In the genomic region with DNA sequence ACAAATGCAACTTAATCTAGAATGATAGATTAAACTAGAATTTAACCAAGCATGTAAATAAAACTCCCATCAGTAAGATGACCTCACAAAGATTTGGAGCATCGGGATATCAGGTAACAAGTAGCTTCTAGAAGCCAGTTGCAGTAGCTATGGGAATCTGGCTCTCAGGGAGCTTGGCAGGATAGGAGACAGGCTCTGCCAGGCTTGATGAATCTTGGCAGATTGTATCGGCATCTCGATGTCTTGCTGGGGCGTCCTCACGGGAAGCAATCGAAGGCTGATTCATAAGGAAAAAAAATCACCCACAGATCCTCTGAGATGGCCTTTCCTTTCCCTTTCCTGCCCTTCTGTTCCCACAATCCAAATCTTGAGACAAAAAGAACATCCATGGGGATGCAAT, we compare ENCODE assay signal across 16 mouse cellular contexts.
DNase-seq lines count a peak whose midpoint lies in the region; ATAC-seq and TF ChIP-seq lines count a peak whose summit lies in the region.
"Had no signal": no experiment of that assay in that cellular context is flagged by ENCODE, and none has a peak within 500 bp of the region (broad histone marks: within the 10 kb centered on the region; RNA-seq: fewer than 3 reads in every experiment).

No protein-coding gene starts in this region.

- DNase-seq in frontal cortex, adult 2 months (ENCODE audit: extremely low spot score in 1 of 2, low spot score in 1 of 2) = peak; percentile 14 to 55
- no peak for DNase-seq in frontal cortex, postnatal 25 days (ENCODE audit: low spot score in 2 of 2)
- peak; percentile 68 for DNase-seq in cerebellum, adult 8-10 months
- DNase-seq in layer of hippocampus, adult 2 months (ENCODE audit: low spot score in 2 of 2) = peak; percentile 55 to 73
- DNase-seq in right cerebral cortex, postnatal 25 days = peak; percentile 37
- DNase-seq in testis, postnatal 14 days (ENCODE audit: low spot score) = no peak
- DNase-seq in thymus, adult 18-20 months = no peak
- DNase-seq: adrenal gland, postnatal 36 days; embryo, embryonic 11 days; kidney, postnatal 14 days had no signal

- peak overlapping the region; percentile 73 for H3K27ac ChIP-seq in layer of hippocampus, adult 2 months
- H3K27ac ChIP-seq: forebrain, embryonic 15.5 days; liver, embryonic 14.5 days; midbrain, embryonic 12.5 days had no signal

- TF ChIP-seq CTCF in layer of hippocampus, adult 2 months (conservative IDR thresholded peaks at IDR 0.05) = no peak

- no peak overlapping the region for H3K4me3 ChIP-seq in layer of hippocampus, adult 2 months
- H3K4me3 ChIP-seq: forebrain, embryonic 15.5 days; midbrain, embryonic 12.5 days had no signal

- no peak for ATAC-seq in inflammation-experienced regulatory T-cells, adult 6 months
- ATAC-seq: forebrain, embryonic 15.5 days; hindbrain, embryonic 16.5 days; Patski had no signal

Comparison
In these comparisons a context has a peak if more than half of its experiments do, and no peak if none do; other contexts are left out.
1. DNase-seq: peak in frontal cortex, adult 2 months (2 of 2), cerebellum, adult 8-10 months (single experiment), layer of hippocampus, adult 2 months (2 of 2) and right cerebral cortex, postnatal 25 days (single experiment); none in frontal cortex, postnatal 25 days (0 of 2), testis, postnatal 14 days (single experiment) and thymus, adult 18-20 months (0 of 2).